Mouse (Mus musculus) lung, postnatal 14 days (tissue): ENCODE data around the gene Rasgrf1.
A peak's percentile ranks its signal among the peaks of the same experiment; 100 is the strongest.

Experiments used
- DNase-seq: peaks from one replicate; pipeline ENCODE4 v3.0.0; 2021

The Rasgrf1 gene

DNA sequence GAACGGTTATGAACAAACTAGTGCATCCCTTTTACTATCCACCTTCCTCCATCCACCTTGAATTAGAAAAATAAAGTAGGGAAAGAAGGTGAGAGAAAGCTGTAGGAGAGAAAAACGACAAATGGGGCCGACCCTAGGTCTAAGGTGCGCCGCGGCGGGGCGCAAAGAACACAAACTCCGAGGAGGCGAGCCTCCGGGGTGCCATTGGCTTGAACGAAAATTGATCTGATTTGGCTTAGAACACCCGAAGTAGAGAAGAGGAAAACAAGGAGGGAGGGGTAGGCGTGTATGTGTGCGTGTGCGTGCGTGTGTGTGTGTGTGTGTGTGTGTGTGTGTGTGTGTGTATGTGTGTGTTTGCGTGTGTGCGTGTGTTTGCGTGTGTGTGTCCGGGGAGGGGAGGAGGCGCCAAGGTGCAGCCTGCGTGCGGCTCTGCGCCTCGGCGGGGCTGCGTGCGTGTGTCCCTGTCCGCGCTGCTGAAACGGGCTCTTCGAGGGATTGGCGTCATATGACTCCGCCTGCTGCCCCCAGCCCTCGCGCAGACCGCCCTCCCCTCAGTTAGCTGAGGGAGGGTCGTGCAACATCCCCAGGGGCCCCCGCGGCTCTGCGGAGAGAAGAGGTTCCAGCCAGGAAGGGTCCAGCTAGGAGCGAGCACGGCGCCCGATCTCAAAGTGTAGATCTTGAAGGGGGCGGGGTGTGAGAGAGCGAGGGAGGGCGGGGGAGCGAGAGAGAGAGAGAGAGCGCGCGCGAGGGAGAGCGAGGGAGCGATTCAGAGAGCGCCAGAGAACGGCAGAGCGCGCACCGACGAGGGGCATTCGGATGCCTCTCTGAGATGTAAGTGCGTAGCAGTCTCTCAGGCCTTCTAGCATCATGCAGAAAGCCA, at the start of gene Rasgrf1:
TSS of gene Rasgrf1 (plus strand) at position 778 of the 880 bp plus-strand sequence.
- peak; percentile 12 for DNase-seq

GRCm38 (mm10) chr9:89860145-89860544, 49.6 kb upstream of the Rasgrf1 start:
- no peak for DNase-seq

DNA sequence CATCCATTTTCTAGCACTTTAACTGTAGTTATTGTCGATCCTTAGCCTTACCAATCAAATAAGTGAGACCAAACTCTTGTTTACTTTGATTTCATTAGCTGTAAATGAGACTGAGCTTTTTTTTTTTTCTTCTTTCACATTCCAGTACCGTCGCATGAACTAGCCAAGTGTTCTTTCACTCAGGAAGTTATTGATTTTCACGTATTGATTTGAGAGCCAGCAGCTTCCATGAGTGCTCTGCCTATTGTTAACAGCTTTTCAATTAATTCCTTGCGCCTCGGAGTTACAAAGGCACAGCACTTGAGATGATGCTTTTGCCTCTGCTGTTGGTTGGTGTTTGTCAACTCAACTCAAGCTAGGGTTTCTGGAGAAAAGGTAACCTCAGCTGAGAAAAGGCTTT, 49.1 kb upstream of the Rasgrf1 start:
- DNase-seq, result no peak

DNA sequence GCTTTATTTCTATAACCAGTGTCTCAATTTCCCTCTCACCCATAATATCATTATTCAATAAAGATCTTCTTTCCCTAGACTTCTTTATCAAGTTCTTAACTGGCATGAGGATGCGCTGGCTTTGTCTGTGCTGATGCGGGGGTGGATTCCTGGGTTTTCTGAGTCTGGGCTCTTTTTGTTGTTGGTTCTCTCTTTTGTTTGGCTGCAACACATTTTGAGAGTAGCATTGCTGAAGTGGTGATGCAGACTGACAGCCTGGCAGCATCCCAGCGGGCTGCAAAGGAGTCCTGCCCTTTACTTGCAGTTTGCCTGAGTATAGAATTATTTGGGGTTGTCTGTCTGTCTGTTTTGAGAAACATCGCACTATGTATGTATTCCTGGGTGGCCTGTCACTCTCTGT, 42.6 kb upstream of the Rasgrf1 start:
- DNase-seq, result no peak

GRCm38 (mm10) chr9:89868093-89868729, 41.5 kb upstream of the Rasgrf1 start:
- DNase-seq, result peak; percentile 5

GRCm38 (mm10) chr9:89869594-89869993, 40.1 kb upstream of the Rasgrf1 start:
- no peak for DNase-seq

GRCm38 (mm10) chr9:89870531-89871150, 39.1 kb upstream of the Rasgrf1 start:
- no peak for DNase-seq

- peak; percentile 50 for DNase-seq
Measured at GRCm38 (mm10) chr9:89872137-89872536, 37.6 kb upstream of the Rasgrf1 start.

GRCm38 (mm10) chr9:89874434-89874833, 35.3 kb upstream of the Rasgrf1 start:
- no peak for DNase-seq

DNA sequence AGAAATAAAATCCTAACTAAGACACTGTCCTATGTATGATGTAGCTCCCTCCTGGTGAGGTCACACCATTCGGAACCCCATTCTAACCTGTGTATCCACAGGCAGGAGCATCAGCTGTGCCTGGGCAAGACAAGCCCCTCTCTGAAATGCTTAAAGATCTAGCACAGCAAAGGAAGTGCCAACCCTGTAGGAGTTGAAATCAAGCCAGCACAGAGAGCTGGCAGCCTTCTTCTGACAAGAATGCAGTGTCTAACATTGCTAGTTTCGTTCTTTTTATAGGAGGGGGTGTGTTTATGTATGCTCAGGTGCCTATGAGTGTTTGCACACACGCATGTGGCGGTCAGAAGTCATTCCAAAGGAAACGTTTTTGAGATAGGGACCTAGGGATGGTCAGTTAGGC, 34.2 kb upstream of the Rasgrf1 start:
- no peak for DNase-seq

- no peak for DNase-seq
Measured at GRCm38 (mm10) chr9:89878471-89879020, 31.2 kb upstream of the Rasgrf1 start.

DNA sequence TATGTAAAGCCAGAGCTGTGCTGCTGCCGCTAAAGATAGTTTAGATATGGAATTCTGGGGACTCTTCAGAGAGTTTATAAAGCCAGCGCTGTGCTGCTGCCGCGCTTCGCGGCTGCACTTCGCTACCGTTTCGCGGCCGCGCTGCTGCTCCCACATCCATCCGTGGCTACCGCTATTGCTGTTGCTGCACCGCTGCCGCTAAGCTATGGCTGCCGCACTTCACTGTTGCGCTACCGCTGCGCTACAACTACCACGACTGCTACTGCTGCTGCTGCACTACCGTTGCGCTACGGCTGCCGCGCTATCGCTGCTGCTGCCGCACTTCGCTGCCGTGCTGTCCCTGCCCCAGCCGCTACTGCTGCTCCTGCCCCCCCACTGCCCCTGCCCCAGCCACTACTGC, 30.1 kb upstream of the Rasgrf1 start:
- DNase-seq, result no peak

DNA sequence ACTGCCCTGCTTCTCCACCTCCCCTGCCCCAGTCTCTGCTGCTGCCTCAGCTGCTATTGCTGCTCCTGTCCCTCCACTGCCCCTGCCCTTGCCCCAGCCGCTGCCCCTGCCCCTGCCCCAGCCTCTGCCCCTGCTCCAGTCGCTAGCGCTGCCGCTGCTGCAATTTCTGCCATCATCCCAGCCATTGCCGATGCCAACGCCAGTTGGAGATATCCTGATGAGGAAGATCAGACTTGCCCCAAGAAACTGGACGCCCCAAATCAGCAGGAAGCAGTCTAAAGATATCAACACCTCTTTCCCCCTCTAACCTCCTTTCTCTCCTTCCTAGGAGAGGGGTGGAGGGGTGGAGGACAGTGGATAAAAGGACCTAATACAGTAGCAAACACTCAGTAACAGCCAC, 28.2 kb upstream of the Rasgrf1 start:
- DNase-seq, result no peak

DNA sequence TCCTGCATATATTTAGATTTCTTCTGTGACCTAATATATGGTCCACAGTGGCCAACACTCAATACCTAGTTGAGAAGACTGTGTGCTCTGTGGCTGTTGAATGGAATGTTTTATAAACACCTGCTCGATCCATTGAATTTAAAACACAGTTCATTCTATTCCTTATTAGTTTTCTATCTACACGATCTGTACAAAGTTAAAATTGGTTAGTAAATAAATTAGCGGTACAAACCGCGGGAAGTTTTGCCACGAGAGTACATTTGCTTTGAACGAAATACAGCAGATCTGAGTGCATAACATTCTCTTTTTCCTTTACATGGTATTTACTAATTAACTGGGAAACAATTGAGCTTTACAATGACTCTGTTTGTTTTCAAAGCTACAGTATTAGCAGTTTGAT, 27.1 kb upstream of the Rasgrf1 start:
- no peak for DNase-seq

GRCm38 (mm10) chr9:89885701-89886218, 23.9 kb upstream of the Rasgrf1 start:
- DNase-seq, result no peak

DNA sequence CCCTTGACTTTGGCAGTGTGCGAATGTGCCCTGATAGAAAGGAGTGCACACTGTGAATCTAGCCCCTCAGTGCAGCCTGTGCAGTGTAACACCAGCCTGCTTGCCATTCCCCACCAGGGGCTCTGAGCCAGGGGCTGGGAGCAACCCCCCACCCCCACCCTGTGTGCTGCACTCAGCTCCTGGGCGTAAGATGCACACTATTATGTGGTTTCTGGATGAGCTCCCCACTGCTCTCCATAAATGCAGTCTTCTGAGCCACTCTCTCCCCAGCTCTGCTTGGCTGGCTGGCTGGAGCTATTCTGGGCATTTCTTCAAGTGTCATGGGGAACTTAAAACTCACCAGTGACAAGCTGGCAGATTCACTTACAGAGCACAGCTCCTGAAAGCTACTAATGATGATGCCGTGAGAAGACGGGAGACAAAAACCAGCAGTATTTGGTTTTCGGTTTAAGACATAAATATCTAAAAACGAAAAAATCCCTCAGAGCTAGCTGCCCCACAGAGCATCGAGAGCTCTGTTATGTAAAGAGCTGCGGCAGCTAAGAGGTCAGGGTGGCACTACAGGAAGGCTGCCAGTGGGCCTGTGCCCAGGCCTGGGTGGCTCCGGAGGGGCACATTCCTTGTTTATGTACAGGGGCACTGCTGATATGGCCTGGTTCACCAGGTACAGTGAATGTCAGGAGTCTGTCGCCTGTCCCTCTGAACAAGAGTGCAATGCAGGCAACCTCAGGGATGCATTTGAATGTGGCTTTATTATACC, 18.0 kb upstream of the Rasgrf1 start:
- no peak for DNase-seq

DNA sequence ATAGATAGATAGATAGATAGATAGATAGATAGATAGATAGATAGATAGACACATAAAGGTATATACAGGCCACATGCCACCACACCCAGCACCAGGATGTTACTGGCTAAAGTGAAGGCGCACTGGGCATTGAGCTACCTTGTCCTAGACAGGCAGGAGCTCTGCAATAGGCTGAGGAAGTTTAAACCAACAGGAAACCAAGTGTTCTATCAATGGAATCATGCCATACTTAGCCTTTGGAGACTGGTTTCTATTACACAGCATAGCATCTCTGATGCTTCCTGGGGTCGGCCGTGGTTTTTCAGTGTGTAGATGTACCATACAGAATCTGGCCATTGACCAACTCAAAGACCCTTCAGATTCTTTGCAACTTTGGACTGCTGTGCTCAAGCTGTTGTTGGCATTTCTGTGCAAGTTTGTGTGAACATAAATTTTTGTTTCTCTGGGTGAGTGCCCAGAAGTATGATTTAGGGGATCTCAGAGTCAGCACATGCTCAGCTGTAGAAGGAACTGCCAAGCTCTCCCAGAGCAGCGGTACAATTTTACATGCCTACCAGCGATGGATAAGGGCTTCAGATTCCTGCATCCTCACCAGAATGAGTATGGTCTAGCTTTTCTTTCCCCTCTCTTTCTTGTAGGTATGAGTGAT, 17.0 kb upstream of the Rasgrf1 start:
- no peak for DNase-seq

DNA sequence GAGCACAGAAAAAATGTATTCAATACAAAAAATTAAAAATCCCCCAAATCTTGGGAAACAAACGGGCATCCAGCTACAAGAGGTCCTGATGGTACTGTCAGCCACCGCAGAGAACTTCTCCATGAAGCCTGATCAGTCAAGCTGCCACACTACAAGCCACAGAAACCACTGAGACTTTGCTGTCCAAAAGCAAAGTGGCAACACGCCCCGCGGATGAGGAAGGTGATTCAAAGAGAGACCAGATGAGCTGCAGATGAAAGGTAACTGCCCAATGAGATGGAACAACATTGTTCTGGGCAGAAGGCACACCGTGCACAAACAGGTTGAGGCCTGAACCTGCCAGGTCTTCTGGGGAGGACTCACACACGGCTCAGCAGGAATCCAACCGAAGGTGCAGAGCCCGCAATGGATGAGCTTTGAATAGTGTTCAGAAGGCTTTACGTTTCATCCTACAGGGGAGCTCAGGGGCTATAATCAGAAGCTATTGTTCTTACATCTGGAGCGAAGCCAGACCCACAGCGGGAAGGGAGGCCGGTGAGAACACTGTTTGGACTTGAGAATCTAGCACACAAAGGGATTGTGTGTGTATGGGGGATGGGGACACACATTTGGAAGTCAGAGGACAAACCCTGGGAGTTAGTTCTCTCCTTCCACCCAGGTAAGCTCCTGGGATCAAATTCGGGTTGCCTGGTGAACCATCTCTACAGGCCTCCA, 9.4 kb upstream of the Rasgrf1 start:
- no peak for DNase-seq

GRCm38 (mm10) chr9:89901184-89901583, 8.5 kb upstream of the Rasgrf1 start:
- DNase-seq, result no peak

- no peak for DNase-seq
Measured at GRCm38 (mm10) chr9:89902813-89903212, 6.9 kb upstream of the Rasgrf1 start.

DNA sequence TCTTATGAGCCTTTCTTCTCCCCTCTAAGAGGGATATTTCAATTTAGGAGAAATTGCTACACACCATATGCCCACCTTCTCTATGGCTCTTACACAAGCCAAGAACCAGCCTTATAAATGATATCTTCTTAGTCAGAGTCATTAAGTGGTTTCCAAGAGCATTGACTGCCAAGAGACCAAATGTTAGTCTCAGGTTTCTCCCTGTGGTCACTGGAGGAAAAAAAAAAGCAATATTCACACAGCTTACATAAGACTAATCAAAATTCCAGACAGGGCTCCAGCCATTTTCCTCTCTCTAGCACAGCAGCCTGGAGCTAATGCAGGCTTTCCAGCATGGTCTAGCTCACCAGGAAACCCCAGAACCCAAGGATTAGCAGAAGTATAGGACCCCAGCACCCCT, 3.1 kb upstream of the Rasgrf1 start:
- no peak for DNase-seq
